Mouse (Mus musculus): ENCODE data around the gene Rsbn1. TPM values are rescaled to one million over a fixed set of nuclear protein-coding genes. Genes with fewer than 3 reads are reported as not detected.
A peak's percentile ranks its signal among the peaks of the same experiment; 100 is the strongest.

Gene Rsbn1
- polyA plus RNA-seq, 1 experiment: 0.91 TPM

- no peak for TF ChIP-seq TAL1 (IDR thresholded peaks at IDR 0.05; ENCODE audit: low read length)
- no peak for TF ChIP-seq GATA1 (IDR thresholded peaks at IDR 0.05; ENCODE audit: low read length)
- no peaks in the 10 kb centered on the region for H3K9me3 ChIP-seq (ENCODE audit: control insufficient read depth, low read length)
- peaks cover 3% of the 10 kb centered on the region for H3K4me1 ChIP-seq (ENCODE audit: control insufficient read depth)
- no peaks in the 10 kb centered on the region for H3K36me3 ChIP-seq (ENCODE audit: control insufficient read depth)
- no peaks in the 10 kb centered on the region for H3K27me3 ChIP-seq (ENCODE audit: control insufficient read depth)
- H3K4me3 ChIP-seq (replicated peaks): no peak overlapping the region
Measured at GRCm38 (mm10) chr3:103904705-103905104, 9.2 kb upstream of the Rsbn1 start.

GRCm38 (mm10) chr3:103907335-103908030 lies 6.4 kb upstream of the Rsbn1 start:
- H3K4me3 ChIP-seq (replicated peaks): no peak overlapping the region
- peaks cover 3% of the 10 kb centered on the region for H3K4me1 ChIP-seq (ENCODE audit: control insufficient read depth)
- no peaks in the 10 kb centered on the region for H3K27me3 ChIP-seq (ENCODE audit: control insufficient read depth)
- no peaks in the 10 kb centered on the region for H3K36me3 ChIP-seq (ENCODE audit: control insufficient read depth)
- H3K9me3 ChIP-seq (ENCODE audit: control insufficient read depth, low read length): no peaks in the 10 kb centered on the region
- TF ChIP-seq GATA1 (IDR thresholded peaks at IDR 0.05; ENCODE audit: low read length): no peak

GRCm38 (mm10) chr3:103908781-103909180 lies 5.1 kb upstream of the Rsbn1 start:
- peaks cover 10% of the 10 kb centered on the region for H3K4me1 ChIP-seq (ENCODE audit: control insufficient read depth)
- no peak for TF ChIP-seq TAL1 (IDR thresholded peaks at IDR 0.05; ENCODE audit: low read length)
- no peak for TF ChIP-seq GATA1 (IDR thresholded peaks at IDR 0.05; ENCODE audit: low read length)
- no peaks in the 10 kb centered on the region for H3K9me3 ChIP-seq (ENCODE audit: control insufficient read depth, low read length)
- H3K27me3 ChIP-seq (ENCODE audit: control insufficient read depth): no peaks in the 10 kb centered on the region
- H3K36me3 ChIP-seq (ENCODE audit: control insufficient read depth): no peaks in the 10 kb centered on the region
- no peak overlapping the region for H3K4me3 ChIP-seq (replicated peaks)

- peaks cover 23% of the 10 kb centered on the region for H3K4me1 ChIP-seq (ENCODE audit: control insufficient read depth)
- no peaks in the 10 kb centered on the region for H3K9me3 ChIP-seq (ENCODE audit: control insufficient read depth, low read length)
- H3K36me3 ChIP-seq (ENCODE audit: control insufficient read depth): no peaks in the 10 kb centered on the region
- TF ChIP-seq TAL1 (IDR thresholded peaks at IDR 0.05; ENCODE audit: low read length): no peak
- no peak for TF ChIP-seq GATA1 (IDR thresholded peaks at IDR 0.05; ENCODE audit: low read length)
- H3K4me3 ChIP-seq (replicated peaks): peak overlapping the region; percentile 79
- H3K27me3 ChIP-seq (ENCODE audit: control insufficient read depth): no peaks in the 10 kb centered on the region
Measured at GRCm38 (mm10) chr3:103913451-103913961, 414 bp upstream of the Rsbn1 start.

- peak overlapping the region; percentile 79 for H3K4me3 ChIP-seq (replicated peaks)
- peaks cover 27% of the 10 kb centered on the region for H3K4me1 ChIP-seq (ENCODE audit: control insufficient read depth)
- TF ChIP-seq TAL1 (IDR thresholded peaks at IDR 0.05; ENCODE audit: low read length) (no peak), GATA1 (IDR thresholded peaks at IDR 0.05; ENCODE audit: low read length) (no peak)
- H3K27me3 ChIP-seq (ENCODE audit: control insufficient read depth): no peaks in the 10 kb centered on the region
- no peaks in the 10 kb centered on the region; the same call in 1 of the 2 replicates for H3K36me3 ChIP-seq (ENCODE audit: control insufficient read depth)
- H3K9me3 ChIP-seq (ENCODE audit: control insufficient read depth, low read length): no peaks in the 10 kb centered on the region
Measured at GRCm38 (mm10) chr3:103914732-103915508, 1.0 kb downstream of the Rsbn1 start.

GRCm38 (mm10) chr3:103915509-103915896 lies 1.6 kb downstream of the Rsbn1 start:
- peak overlapping the region; percentile 79 for H3K4me3 ChIP-seq (replicated peaks)
- no peak for TF ChIP-seq TAL1 (IDR thresholded peaks at IDR 0.05; ENCODE audit: low read length)
- TF ChIP-seq GATA1 (IDR thresholded peaks at IDR 0.05; ENCODE audit: low read length): no peak
- no peaks in the 10 kb centered on the region for H3K9me3 ChIP-seq (ENCODE audit: control insufficient read depth, low read length)
- H3K36me3 ChIP-seq (ENCODE audit: control insufficient read depth): peaks cover 3% of the 10 kb centered on the region
- H3K27me3 ChIP-seq (ENCODE audit: control insufficient read depth): no peaks in the 10 kb centered on the region
- H3K4me1 ChIP-seq (ENCODE audit: control insufficient read depth): peaks cover 30% of the 10 kb centered on the region

GRCm38 (mm10) chr3:103916205-103916838 lies 2.4 kb downstream of the Rsbn1 start:
- Histone ChIP-seq H3K4me1 (ENCODE audit: control insufficient read depth) (peaks cover 32% of the 10 kb centered on the region), H3K36me3 (ENCODE audit: control insufficient read depth) (peaks cover 3% of the 10 kb centered on the region), H3K27me3 (ENCODE audit: control insufficient read depth) (no peaks in the 10 kb centered on the region), H3K4me3 (replicated peaks) (peak overlapping the region; percentile 79), H3K9me3 (ENCODE audit: control insufficient read depth, low read length) (no peaks in the 10 kb centered on the region)
- TF ChIP-seq TAL1 (IDR thresholded peaks at IDR 0.05; ENCODE audit: low read length): no peak
- no peak for TF ChIP-seq GATA1 (IDR thresholded peaks at IDR 0.05; ENCODE audit: low read length)

- H3K27me3 ChIP-seq (ENCODE audit: control insufficient read depth): no peaks in the 10 kb centered on the region
- no peaks in the 10 kb centered on the region for H3K9me3 ChIP-seq (ENCODE audit: control insufficient read depth, low read length)
- peaks cover 3% of the 10 kb centered on the region for H3K36me3 ChIP-seq (ENCODE audit: control insufficient read depth)
- TF ChIP-seq GATA1 (IDR thresholded peaks at IDR 0.05; ENCODE audit: low read length): no peak
- H3K4me3 ChIP-seq (replicated peaks): peak overlapping the region; percentile 79
- H3K4me1 ChIP-seq (ENCODE audit: control insufficient read depth): peaks cover 32% of the 10 kb centered on the region
Measured at GRCm38 (mm10) chr3:103916839-103917237, 2.9 kb downstream of the Rsbn1 start.

- Histone ChIP-seq H3K27me3 (ENCODE audit: control insufficient read depth) (no peaks in the 10 kb centered on the region), H3K36me3 (ENCODE audit: control insufficient read depth) (peaks cover 5% of the 10 kb centered on the region), H3K9me3 (ENCODE audit: control insufficient read depth, low read length) (no peaks in the 10 kb centered on the region), H3K4me1 (ENCODE audit: control insufficient read depth) (peaks cover 30% of the 10 kb centered on the region), H3K4me3 (replicated peaks) (no peak overlapping the region)
- TF ChIP-seq TAL1 (IDR thresholded peaks at IDR 0.05; ENCODE audit: low read length): no peak
- no peak for TF ChIP-seq GATA1 (IDR thresholded peaks at IDR 0.05; ENCODE audit: low read length)
Measured at GRCm38 (mm10) chr3:103920094-103920493, 6.2 kb downstream of the Rsbn1 start.
